Mouse (Mus musculus): ENCODE results near the gene Ddc.

DNA sequence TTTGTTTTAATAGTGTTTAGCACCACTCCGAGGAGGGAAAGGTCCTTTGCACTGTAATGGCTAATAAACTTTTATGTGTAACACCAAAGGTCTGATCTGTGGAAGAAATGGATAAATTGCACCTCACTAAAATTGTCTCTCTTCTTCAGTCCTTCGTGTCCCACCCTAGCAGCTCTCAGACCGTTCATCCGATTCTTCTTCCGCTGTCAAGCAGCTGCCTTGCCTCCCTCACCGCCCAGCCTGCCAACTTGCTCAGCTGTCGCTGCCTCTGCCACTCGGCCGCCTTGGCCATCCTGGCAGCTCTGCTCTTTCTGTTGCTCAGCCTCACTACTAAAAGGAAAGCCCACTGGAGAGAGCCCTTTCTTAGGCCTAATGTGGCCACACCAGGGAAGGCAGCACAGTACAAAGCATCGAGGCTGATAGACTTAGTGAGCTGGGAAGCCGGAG, 42.2 kb downstream of the Ddc start:
- TF ChIP-seq CTCF (IDR thresholded peaks at IDR 0.05; ENCODE audit: low read depth, low read length) (no peak), GATA1 (IDR thresholded peaks at IDR 0.05; ENCODE audit: borderline replicate concordance, low read length) (no peak), POLR2AphosphoS5 (IDR thresholded peaks at IDR 0.05; ENCODE audit: insufficient replicate concordance, low read depth, low read length) (no peak), GATA2 (IDR thresholded peaks at IDR 0.05; ENCODE audit: borderline replicate concordance, low read depth, low read length) (no peak), TAL1 (conservative IDR thresholded peaks at IDR 0.05; ENCODE audit: low read depth, low read length) (no peak)
